In the genomic region with DNA sequence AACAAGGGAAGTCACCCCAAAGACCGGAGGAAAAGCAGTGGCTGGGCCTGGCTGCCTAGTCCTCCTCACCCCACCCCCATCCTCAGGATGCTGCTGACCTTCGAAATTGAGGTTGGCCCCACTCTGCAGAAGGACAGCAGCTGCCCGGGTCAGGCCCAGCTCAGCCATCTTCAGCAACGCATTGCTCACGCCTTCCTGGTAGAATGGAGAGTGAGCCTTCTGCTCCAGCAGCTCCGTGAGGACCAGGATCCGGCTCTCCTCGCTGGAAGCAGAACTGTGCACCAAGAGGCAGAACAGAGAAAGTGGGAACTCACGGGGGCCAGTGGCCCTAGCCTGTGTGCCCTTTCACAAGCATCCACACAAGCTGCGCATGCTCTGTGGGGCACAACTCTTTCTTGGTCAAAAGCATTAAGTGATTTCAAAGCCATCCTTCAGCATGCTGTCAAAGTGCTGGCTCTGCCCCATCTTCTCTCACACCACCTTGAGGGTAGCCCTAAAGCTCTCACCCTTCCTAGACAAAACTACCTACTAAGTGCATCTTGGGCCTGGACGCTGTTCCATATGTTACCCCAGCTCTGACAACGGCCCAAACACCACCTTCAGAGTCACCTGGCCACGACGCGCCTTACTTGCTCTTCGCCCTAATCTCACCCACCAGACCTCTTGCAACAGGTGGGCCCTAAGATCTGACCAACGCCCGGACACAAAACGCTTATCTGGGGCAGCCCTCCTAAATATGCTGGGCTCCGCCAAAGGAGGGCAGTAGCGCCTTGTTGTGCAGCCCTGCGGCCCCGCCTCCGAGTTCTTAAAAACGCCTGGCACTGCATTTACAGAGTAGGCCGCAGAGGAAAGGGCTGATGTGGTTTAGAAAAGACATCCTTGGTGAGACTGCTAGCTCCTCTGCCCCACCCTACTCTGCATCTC, we compare ENCODE assay signal across 8 mouse cellular contexts. TPM values are rescaled to one million over a fixed set of nuclear protein-coding genes. Genes with fewer than 3 reads are reported as not detected.
DNase-seq lines count a peak whose midpoint lies in the region; ATAC-seq and TF ChIP-seq lines count a peak whose summit lies in the region.

No protein-coding gene starts in this region.

- no peaks in the 10 kb centered on the region for H3K9me3 ChIP-seq in liver, embryonic 12.5 days (replicated peaks)

- no peak overlapping the region for H3K27ac ChIP-seq in brown adipose tissue, adult 24 weeks (replicated peaks; ENCODE audit: low read depth, low read length)
- no peak overlapping the region for H3K27ac ChIP-seq in kidney, adult 2 months (ENCODE audit: insufficient read depth, low read depth, low read length)
- H3K27ac ChIP-seq in liver, embryonic 12.5 days: peak overlapping the region; percentile 98
- peak overlapping the region; percentile 5; the same call in 1 of the 2 replicates for H3K27ac ChIP-seq in testis, adult 2 months (ENCODE audit: control insufficient read depth, insufficient read depth, low read depth, low read length)

- H3K4me3 ChIP-seq in brown adipose tissue, adult 24 weeks (ENCODE audit: insufficient read depth, low read depth, low read length): peak overlapping the region; percentile 89
- H3K4me3 ChIP-seq in kidney, adult 2 months (ENCODE audit: insufficient read depth, low read depth, low read length): peak overlapping the region; percentile 70
- peak overlapping the region; percentile 96 for H3K4me3 ChIP-seq in liver, embryonic 12.5 days
- peak overlapping the region; percentile 95 for H3K4me3 ChIP-seq in myocyte
- H3K4me3 ChIP-seq in testis, adult 2 months (ENCODE audit: control insufficient read depth, low read depth, low read length): peak overlapping the region; percentile 87

- TF ChIP-seq CTCF in kidney, adult 2 months (conservative IDR thresholded peaks at IDR 0.05; ENCODE audit: insufficient read depth, insufficient read length, low read depth, low read length): peak; percentile 30
- no peak for TF ChIP-seq CTCF in testis, adult 2 months (IDR thresholded peaks at IDR 0.05; ENCODE audit: control insufficient read depth, insufficient read depth, insufficient replicate concordance, low read depth, low read length)

- no peaks in the 10 kb centered on the region; the same call in 1 of the 2 replicates for H3K36me3 ChIP-seq in kidney, adult 2 months (ENCODE audit: control insufficient read depth, insufficient read depth, low read length)
- peaks cover 49% of the 10 kb centered on the region for H3K36me3 ChIP-seq in liver, embryonic 12.5 days
- peaks cover 6% of the 10 kb centered on the region for H3K36me3 ChIP-seq in myocyte (ENCODE audit: control insufficient read depth, insufficient read depth)
- H3K36me3 ChIP-seq in testis, adult 2 months (ENCODE audit: control insufficient read depth, insufficient read depth, low read length): no peaks in the 10 kb centered on the region

- peak overlapping the region; percentile 86 for H3K4me2 ChIP-seq in liver, embryonic 12.5 days
- peak overlapping the region; percentile 97 for H3K4me2 ChIP-seq in myocyte (ENCODE audit: low read depth)

- H3K27me3 ChIP-seq in kidney, adult 2 months (replicated peaks; ENCODE audit: control insufficient read depth, insufficient read depth, low read length): no peaks in the 10 kb centered on the region
- 0 out of 2 replicates have a peak, but pooled peaks cover 4% of the 10 kb centered on the region for H3K27me3 ChIP-seq in liver, embryonic 12.5 days (replicated peaks)
- H3K27me3 ChIP-seq in myocyte (ENCODE audit: control insufficient read depth, insufficient read depth, insufficient read length): no peaks in the 10 kb centered on the region
- H3K27me3 ChIP-seq in testis, adult 2 months (ENCODE audit: control insufficient read depth, insufficient read depth, low read length): no peaks in the 10 kb centered on the region

- H3K9ac ChIP-seq in liver, embryonic 12.5 days: peak overlapping the region; percentile 95

- peak overlapping the region; percentile 30 for H3ac ChIP-seq in myocyte (ENCODE audit: control insufficient read depth, insufficient read length)

- 27% methylated on average over 26 of the region's 26 CpGs for WGBS in kidney, adult 2 months
- 26% methylated on average over 26 of the region's 26 CpGs for WGBS in liver, embryonic 12.5 days (ENCODE audit: insufficient replicate concordance)

- H3K4me1 ChIP-seq in brown adipose tissue, adult 24 weeks (ENCODE audit: control insufficient read depth, insufficient read depth, insufficient read length, low read length): peaks cover 7% of the 10 kb centered on the region
- peaks cover 7% of the 10 kb centered on the region; the same call in 1 of the 2 replicates for H3K4me1 ChIP-seq in kidney, adult 2 months (ENCODE audit: control insufficient read depth, insufficient read depth, low read length)
- peaks cover 41% of the 10 kb centered on the region for H3K4me1 ChIP-seq in liver, embryonic 12.5 days
- peaks cover 15% of the 10 kb centered on the region for H3K4me1 ChIP-seq in testis, adult 2 months (ENCODE audit: control insufficient read depth, insufficient read depth, low read length)

- H3K79me2 ChIP-seq in myocyte (ENCODE audit: control insufficient read depth, insufficient read depth): peaks cover 24% of the 10 kb centered on the region

- TF ChIP-seq POLR2A in kidney, adult 2 months (IDR thresholded peaks at IDR 0.05; ENCODE audit: low read depth, low read length): no peak
- no peak for TF ChIP-seq POLR2A in myocyte (IDR thresholded peaks at IDR 0.05; ENCODE audit: insufficient read length, low read depth)
- no peak for TF ChIP-seq POLR2A in testis, adult 2 months (IDR thresholded peaks at IDR 0.05; ENCODE audit: control insufficient read depth, low read depth, low read length)

- intact Hi-C loops in gastrocnemius, postnatal 14 days (cut with DNase I; ENCODE audit: low total_unique reads): loop anchor here (5.0 kb wide), 1 partner anchor 110 kb away; no protein-coding TSS in a partner anchor

- peak; percentile 39 for DNase-seq in layer of hippocampus, adult 11-12 months (ENCODE audit: low spot score)
- no peak for DNase-seq in layer of hippocampus, adult 9-10 months (ENCODE audit: low spot score)
- peak; percentile 54 for DNase-seq in gastrocnemius, postnatal 14 days
- peak; percentile 69 for DNase-seq in kidney, adult 2 months

- ATAC-seq in liver, embryonic 12.5 days: peak; percentile 82

TF ChIP-seq in myocyte, 11 proteins besides CTCF, POLR2A, EP300 and RAD21:
- no peak for TF ChIP-seq CEBPB (IDR thresholded peaks at IDR 0.05; ENCODE audit: insufficient read depth, poor library complexity, severe bottlenecking)
- peak in 1 of 3 experiments; percentile 12 for TF ChIP-seq MYOD1 (IDR thresholded peaks at IDR 0.05; ENCODE audit: control insufficient read depth in 1 of 3, insufficient read length in 2 of 3, low read depth in 2 of 3)
- no peak for TF ChIP-seq SRF (IDR thresholded peaks at IDR 0.05; ENCODE audit: control insufficient read depth, insufficient read length, low read depth)
- peak; percentile 23 for TF ChIP-seq POLR2AphosphoS2 (IDR thresholded peaks at IDR 0.05; ENCODE audit: insufficient read length, low read depth)
- peak in 1 of 3 experiments; percentile 17 for TF ChIP-seq MYOG (IDR thresholded peaks at IDR 0.05; ENCODE audit: control insufficient read depth in 1 of 3, insufficient read depth in 1 of 3, insufficient read length in 2 of 3, low read depth in 2 of 3)
- TF ChIP-seq USF1 (IDR thresholded peaks at IDR 0.05; ENCODE audit: low read depth): no peak

RNA-seq across cellular contexts. Expression of a gene that starts 3.0 kb away (rescaled TPM):
- 4.3 and 5.6 TPM in 2 replicates for polyA plus RNA-seq in brown adipose tissue, adult 24 weeks (2012; ENCODE audit: insufficient read depth, insufficient read length, missing spikeins)
- 1 to 10 TPM; 7.0 to 7.5 TPM for total RNA-seq in gastrocnemius, postnatal 14 days (2021)
- 24.5 and 35.2 TPM in 2 replicates for polyA plus RNA-seq in kidney, adult 2 months (2012; rRNA removed)
- polyA plus RNA-seq in liver, embryonic 12.5 days (2016; fragmentation: Nextera tagmentation; extraction: Ambion mirVana): 41.0 and 41.7 TPM in 2 replicates
- 44.9 TPM for polyA plus RNA-seq in myocyte (2012; fragmentation: generic; extraction: Trizol)
- polyA plus RNA-seq in testis, adult 2 months (2012; rRNA removed): 9.3 and 10.5 TPM in 2 replicates

RNA-seq across cellular contexts. Expression of a gene that starts 7.7 kb away (rescaled TPM):
- polyA plus RNA-seq in brown adipose tissue, adult 24 weeks (2012; ENCODE audit: insufficient read depth, insufficient read length, missing spikeins): not detected in 2 replicates
- total RNA-seq in gastrocnemius, postnatal 14 days (2021): 1 to 10 TPM; 2.0 to 3.5 TPM
- polyA plus RNA-seq in kidney, adult 2 months (2012; rRNA removed): 4.7 and 6.7 TPM in 2 replicates
- 2.5 and 4.1 TPM in 2 replicates for polyA plus RNA-seq in liver, embryonic 12.5 days (2016; fragmentation: Nextera tagmentation; extraction: Ambion mirVana)
- polyA plus RNA-seq in myocyte (2012; fragmentation: generic; extraction: Trizol): 21.8 TPM
- 1.0 and 1.5 TPM in 2 replicates for polyA plus RNA-seq in testis, adult 2 months (2012; rRNA removed)

RNA-seq across cellular contexts. Expression of a gene that starts 19.5 kb away (rescaled TPM):
- polyA plus RNA-seq in brown adipose tissue, adult 24 weeks (2012; ENCODE audit: insufficient read depth, insufficient read length, missing spikeins): 14.6 and 22.2 TPM in 2 replicates
- 10 to 100 TPM; 17.0 to 20.8 TPM for total RNA-seq in gastrocnemius, postnatal 14 days (2021)
- polyA plus RNA-seq in kidney, adult 2 months (2012; rRNA removed): 26.4 and 27.3 TPM in 2 replicates
- 45.4 and 48.6 TPM in 2 replicates for polyA plus RNA-seq in liver, embryonic 12.5 days (2016; fragmentation: Nextera tagmentation; extraction: Ambion mirVana)
- 71.2 TPM for polyA plus RNA-seq in myocyte (2012; fragmentation: generic; extraction: Trizol)
- polyA plus RNA-seq in testis, adult 2 months (2012; rRNA removed): 49.5 and 53.9 TPM in 2 replicates

RNA-seq across cellular contexts. Expression of a gene that starts 23.6 kb away (rescaled TPM):
- not detected in 2 replicates for polyA plus RNA-seq in brown adipose tissue, adult 24 weeks (2012; ENCODE audit: insufficient read depth, insufficient read length, missing spikeins)
- under 1 TPM; 0.44 to 0.45 TPM for total RNA-seq in gastrocnemius, postnatal 14 days (2021)
- 1.7 and 4.1 TPM in 2 replicates for polyA plus RNA-seq in kidney, adult 2 months (2012; rRNA removed)
- polyA plus RNA-seq in liver, embryonic 12.5 days (2016; fragmentation: Nextera tagmentation; extraction: Ambion mirVana): 0.18 and 0.19 TPM in 2 replicates
- polyA plus RNA-seq in myocyte (2012; fragmentation: generic; extraction: Trizol): 0.12 TPM
- 905 and 964 TPM in 2 replicates for polyA plus RNA-seq in testis, adult 2 months (2012; rRNA removed)

Comparison
In these comparisons a context has a peak if more than half of its experiments do, and no peak if none do; other contexts are left out.
1. H3K27ac ChIP-seq: peak in liver, embryonic 12.5 days (single experiment) and testis, adult 2 months (single experiment); none in brown adipose tissue, adult 24 weeks (single experiment) and kidney, adult 2 months (single experiment).
2. Peak in every context shown above with its lines, with median percentiles within 50 percentile points of each other: H3K4me3 ChIP-seq.